Mouse (Mus musculus) hindbrain, embryonic 16.5 days (tissue): ENCODE measurements around the gene Armc3. TPM values are rescaled to one million over a fixed set of nuclear protein-coding genes. Genes with fewer than 3 reads are reported as not detected.

ENCODE experiments used
- ATAC-seq: fragments of 200-750 bp; cut with Nextera tagmentation; 2 replicates; pipeline ENCODE4 v1.8.0; 2017; ENCODE audit warnings: moderate TSS enrichment, moderate library complexity
- H3K27ac ChIP-seq: fragments of 300-500 bp; sonication (generic); 2 replicates; pipeline ENCODE4 v1.5.1; 2014; ENCODE audit warnings: low read depth, mild to moderate bottlenecking, control low read depth, low read length, moderate library complexity
- H3K27me3 ChIP-seq: fragments of 300-500 bp; sonication (generic); replicated peaks from 2 replicates; pipeline ENCODE4 v1.6.1; 2014; ENCODE audit warnings: low read length; ENCODE audit not compliant: control insufficient read depth, insufficient read depth
- H3K36me3 ChIP-seq: fragments of 300-500 bp; sonication (generic); 2 replicates; pipeline ENCODE4 v1.6.1; 2014; ENCODE audit warnings: mild to moderate bottlenecking, low read length, moderate library complexity, mixed read lengths; ENCODE audit not compliant: control insufficient read depth, insufficient read depth
- H3K4me1 ChIP-seq: fragments of 300-500 bp; sonication (generic); 2 replicates; pipeline ENCODE4 v1.6.1; 2014; ENCODE audit warnings: low read depth, low read length; ENCODE audit not compliant: control insufficient read depth, insufficient read depth
- H3K4me2 ChIP-seq: fragments of 300-500 bp; sonication (generic); 2 replicates; pipeline ENCODE4 v1.6.1; 2014; ENCODE audit warnings: mild to moderate bottlenecking, low read length, control low read depth, moderate library complexity
- H3K4me3 ChIP-seq: fragments of 300-500 bp; sonication (generic); 2 replicates; pipeline ENCODE4 v1.5.1; 2014; ENCODE audit warnings: mild to moderate bottlenecking, low read length, control low read depth, moderate library complexity
- H3K9ac ChIP-seq: fragments of 300-500 bp; sonication (generic); 2 replicates; pipeline ENCODE4 v1.6.1; 2014; ENCODE audit warnings: low read depth, mild to moderate bottlenecking, control low read depth, low read length, moderate library complexity
- H3K9me3 ChIP-seq: fragments of 300-500 bp; sonication (generic); 2 replicates; pipeline ENCODE4 v1.6.1; 2014; ENCODE audit warnings: mild to moderate bottlenecking, low read length, moderate library complexity; ENCODE audit not compliant: control insufficient read depth
- WGBS: fragments of 180-500 bp; shearing (Covaris S2); extraction: QIAGEN DNeasy Blood & Tissue Kit; methylation state at CpG from one replicate; pipeline ENCODE4 v1.1.7; 2014; 5-methylcytosine and 5-hydroxymethylcytosine counted together
- polyA plus RNA-seq: library from polyadenylated mRNA; unstranded; fragments of >200 nt; fragmentation: Nextera tagmentation; extraction: Ambion mirVana; gene quantifications from 2 replicates; pipeline ENCODE4 v1.2.1, GENCODE M21; 2015

The Armc3 gene
- polyA plus RNA-seq, 1 experiment from 2014 or later = 1.6 TPM

DNA sequence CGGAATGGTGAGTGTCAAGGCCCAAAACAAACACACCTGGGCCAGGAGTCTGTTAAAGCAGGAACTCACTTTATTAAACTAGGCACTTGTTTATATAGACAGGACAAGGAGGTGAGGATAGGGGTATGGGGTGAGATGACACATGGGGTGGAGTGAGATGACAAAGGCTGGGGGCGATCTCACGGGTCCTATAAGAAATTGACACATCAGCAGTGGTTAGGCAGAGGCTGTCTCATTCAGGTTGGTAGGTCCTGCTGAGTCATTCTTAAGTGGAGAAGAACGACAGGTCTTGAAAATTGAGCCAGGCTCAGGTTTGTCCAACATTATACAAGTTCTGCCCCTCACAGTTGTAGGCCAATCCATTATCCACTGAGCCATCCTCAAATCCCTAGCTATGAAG, 128.7 kb downstream of the Armc3 start:
- Histone ChIP-seq H3K9ac (no peak overlapping the region), H3K27ac (no peak overlapping the region), H3K9me3 (no peaks in the 10 kb centered on the region), H3K4me3 (no peak overlapping the region), H3K4me1 (no peaks in the 10 kb centered on the region), H3K27me3 (no peaks in the 10 kb centered on the region), H3K4me2 (no peak overlapping the region), H3K36me3 (no peaks in the 10 kb centered on the region)
- 72% methylated on average over 4 of the region's 4 CpGs for WGBS
- ATAC-seq = no peak

DNA sequence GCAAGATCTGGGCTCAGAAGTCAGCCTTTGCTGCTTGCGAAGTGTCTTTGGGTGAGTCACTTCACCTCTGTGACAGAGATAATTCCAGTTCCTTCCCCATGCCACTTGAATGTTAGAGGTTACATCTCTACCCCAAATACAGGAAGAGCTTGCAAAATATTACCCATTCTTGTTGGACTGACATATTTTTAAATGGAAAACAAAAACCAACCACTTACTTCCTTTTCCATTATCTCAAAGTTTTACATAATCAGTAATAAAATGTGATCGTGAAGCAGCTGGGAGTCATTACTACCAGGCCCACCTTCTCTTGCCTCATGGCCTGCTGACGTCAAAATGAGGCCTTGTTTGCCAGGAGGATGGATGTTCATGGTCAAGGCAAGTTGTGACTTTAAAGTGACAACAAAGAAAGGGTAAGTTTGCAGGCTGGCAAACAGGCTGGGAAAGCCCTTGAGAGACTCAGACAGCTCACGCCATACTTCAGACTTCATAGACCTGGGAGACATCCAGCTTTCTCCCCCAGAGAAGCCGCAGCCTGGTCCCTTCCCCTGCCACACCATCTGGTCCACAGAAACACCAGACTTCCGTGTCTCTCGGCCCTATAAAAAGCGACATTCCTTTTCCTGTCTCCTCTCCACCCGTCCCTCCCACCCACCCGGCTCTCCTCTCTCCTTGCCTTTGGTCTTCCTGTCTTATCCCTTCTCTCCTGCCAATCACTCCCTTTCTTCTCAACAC, 145.0 kb downstream of the Armc3 start:
- WGBS = 44% methylated on average over 10 of the region's 10 CpGs
- no peaks in the 10 kb centered on the region for H3K9me3 ChIP-seq
- no peak overlapping the region for H3K9ac ChIP-seq
- no peaks in the 10 kb centered on the region; the same call in 1 of the 2 replicates for H3K4me1 ChIP-seq
- peak overlapping the region; percentile 13 for H3K4me3 ChIP-seq
- ATAC-seq = no peak; the same call in none of the 2 replicates
- no peaks in the 10 kb centered on the region for H3K27me3 ChIP-seq
- peak overlapping the region; percentile 48 for H3K4me2 ChIP-seq
- H3K36me3 ChIP-seq = no peaks in the 10 kb centered on the region
- H3K27ac ChIP-seq = no peak overlapping the region; the same call in 1 of the 2 replicates

DNA sequence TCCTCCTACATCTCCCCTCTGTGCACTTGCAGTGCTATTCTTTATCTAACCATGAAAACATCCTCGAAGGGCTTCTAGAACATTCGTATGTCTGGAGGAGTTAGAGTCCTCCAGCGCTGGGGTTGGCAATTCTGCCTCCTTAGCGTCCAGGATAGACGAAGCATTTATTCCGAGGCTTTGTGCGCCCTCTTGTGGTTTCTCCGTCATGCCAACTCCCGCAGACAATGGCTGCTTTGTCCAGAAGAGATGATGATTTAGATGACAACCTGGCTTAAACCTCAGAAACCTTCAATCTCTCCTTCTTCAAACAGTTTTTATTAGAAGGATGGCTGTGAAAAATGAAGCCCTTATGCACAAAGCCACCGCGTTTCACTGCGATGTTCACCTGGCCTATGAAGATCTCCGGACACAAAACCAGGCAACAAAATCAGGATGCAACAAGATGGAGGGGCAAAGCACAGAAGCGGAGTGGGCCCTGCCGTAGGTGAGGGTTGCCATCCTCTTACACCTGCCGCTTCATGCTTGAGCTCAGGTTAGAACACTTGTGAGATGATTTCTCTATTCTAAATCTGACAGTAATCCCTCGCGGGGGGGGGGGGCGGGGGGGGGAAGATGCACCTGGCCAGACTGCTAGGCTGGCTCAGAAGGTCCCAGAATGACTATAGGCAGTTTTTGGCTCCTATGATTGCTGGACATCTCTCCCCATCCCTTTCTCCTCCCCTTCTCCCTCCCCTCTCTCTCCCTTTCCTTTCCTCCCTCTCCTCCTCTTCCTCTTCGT, 145.7 kb downstream of the Armc3 start:
- ATAC-seq = peak; percentile 95
- 25% methylated on average over 19 of the region's 20 CpGs for WGBS

DNA sequence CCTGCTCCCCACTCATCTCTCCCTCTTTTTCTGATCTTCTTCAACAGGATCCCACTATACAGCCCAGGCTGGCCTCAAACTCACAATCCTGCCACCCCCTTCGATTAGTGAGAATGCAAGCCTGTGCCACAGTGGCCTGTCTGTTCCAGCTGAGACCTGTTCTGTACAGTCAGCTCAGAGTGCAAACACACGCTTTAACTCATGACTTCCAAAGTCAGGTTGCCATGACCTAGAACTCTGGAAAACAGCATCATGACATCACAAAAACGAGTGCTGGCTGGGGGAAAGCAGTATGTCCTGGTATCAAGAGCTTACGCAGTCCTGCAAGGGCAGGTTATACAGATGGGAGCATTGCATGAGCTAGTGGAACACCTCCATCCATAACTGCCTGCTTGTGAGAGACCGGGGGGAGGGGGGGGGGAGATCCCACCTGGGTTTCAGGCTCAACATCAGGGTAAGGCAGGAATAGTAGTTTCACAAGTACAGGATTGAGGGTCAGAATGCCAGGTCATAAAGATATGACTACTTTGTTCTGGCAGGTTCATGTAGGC, 146.4 kb downstream of the Armc3 start:
- H3K27me3 ChIP-seq = no peaks in the 10 kb centered on the region
- no peaks in the 10 kb centered on the region for H3K9me3 ChIP-seq
- H3K9ac ChIP-seq = no peak overlapping the region
- H3K27ac ChIP-seq = no peak overlapping the region
- peak overlapping the region; percentile 48 for H3K4me2 ChIP-seq
- 83% methylated on average over 5 of the region's 5 CpGs for WGBS
- no peaks in the 10 kb centered on the region; the same call in 1 of the 2 replicates for H3K4me1 ChIP-seq
- peak; percentile 44; the same call in 1 of the 2 replicates for ATAC-seq
- H3K4me3 ChIP-seq = no peak overlapping the region
- H3K36me3 ChIP-seq = no peaks in the 10 kb centered on the region

More for the DNA sequence above, 145.7 kb downstream of the Armc3 start:
- Histone ChIP-seq H3K4me3 (peak overlapping the region; percentile 13), H3K36me3 (no peaks in the 10 kb centered on the region), H3K27me3 (no peaks in the 10 kb centered on the region), H3K4me1 (no peaks in the 10 kb centered on the region; the same call in 1 of the 2 replicates), H3K27ac (no peak overlapping the region; the same call in 1 of the 2 replicates), H3K4me2 (peak overlapping the region; percentile 48), H3K9me3 (no peaks in the 10 kb centered on the region), H3K9ac (peak overlapping the region; percentile 13; the same call in 1 of the 2 replicates)

DNA sequence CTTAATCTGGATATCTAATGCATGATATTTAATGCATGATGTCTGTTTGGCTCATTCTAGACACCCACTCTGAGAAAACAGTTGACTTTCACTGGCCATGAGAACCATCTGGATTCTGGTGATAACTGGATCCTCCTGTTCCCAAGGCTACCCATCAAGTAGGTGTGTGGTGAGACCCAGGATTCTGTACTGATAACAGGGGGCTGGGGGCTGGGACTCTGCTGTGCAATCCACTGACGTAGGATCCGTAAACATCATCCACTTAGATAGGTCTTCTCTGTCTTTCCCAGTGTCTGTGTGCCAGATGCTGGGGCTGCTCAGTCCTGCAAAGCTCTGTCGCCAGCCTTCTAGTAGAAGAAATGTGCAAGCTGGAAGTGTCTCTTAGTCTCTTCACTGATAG, 149.4 kb downstream of the Armc3 start:
- Histone ChIP-seq H3K4me3 (no peak overlapping the region), H3K4me1 (no peaks in the 10 kb centered on the region; the same call in 1 of the 2 replicates), H3K27ac (no peak overlapping the region), H3K9ac (no peak overlapping the region), H3K36me3 (no peaks in the 10 kb centered on the region), H3K4me2 (no peak overlapping the region), H3K9me3 (no peaks in the 10 kb centered on the region), H3K27me3 (no peaks in the 10 kb centered on the region)
- ATAC-seq = no peak
- WGBS = 86% methylated on average over 3 of the region's 3 CpGs

DNA sequence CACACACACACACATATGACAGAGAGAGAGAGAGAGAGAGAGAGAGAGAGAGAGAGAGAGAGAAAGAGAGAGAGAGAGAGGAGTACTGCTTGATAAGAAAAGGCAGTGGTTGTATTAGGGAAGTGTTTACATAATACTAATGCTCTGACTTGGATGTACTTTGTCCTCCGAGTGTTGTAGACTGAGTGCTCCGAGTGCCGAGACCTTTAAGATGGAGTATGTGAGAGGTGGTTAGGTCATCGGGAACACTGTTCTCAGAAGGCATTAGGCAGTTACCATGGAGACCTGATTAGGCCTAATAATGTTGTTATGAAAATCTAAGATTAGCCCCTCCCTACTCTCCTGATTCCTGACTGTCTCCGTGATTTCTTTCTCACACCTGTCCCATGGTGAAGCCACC, 151.1 kb downstream of the Armc3 start:
- Histone ChIP-seq H3K9me3 (no peaks in the 10 kb centered on the region), H3K4me3 (no peak overlapping the region), H3K4me1 (no peaks in the 10 kb centered on the region), H3K9ac (no peak overlapping the region), H3K27ac (no peak overlapping the region), H3K36me3 (no peaks in the 10 kb centered on the region), H3K27me3 (no peaks in the 10 kb centered on the region), H3K4me2 (no peak overlapping the region)
- 82% methylated on average over 5 of the region's 5 CpGs for WGBS
- ATAC-seq = no peak

DNA sequence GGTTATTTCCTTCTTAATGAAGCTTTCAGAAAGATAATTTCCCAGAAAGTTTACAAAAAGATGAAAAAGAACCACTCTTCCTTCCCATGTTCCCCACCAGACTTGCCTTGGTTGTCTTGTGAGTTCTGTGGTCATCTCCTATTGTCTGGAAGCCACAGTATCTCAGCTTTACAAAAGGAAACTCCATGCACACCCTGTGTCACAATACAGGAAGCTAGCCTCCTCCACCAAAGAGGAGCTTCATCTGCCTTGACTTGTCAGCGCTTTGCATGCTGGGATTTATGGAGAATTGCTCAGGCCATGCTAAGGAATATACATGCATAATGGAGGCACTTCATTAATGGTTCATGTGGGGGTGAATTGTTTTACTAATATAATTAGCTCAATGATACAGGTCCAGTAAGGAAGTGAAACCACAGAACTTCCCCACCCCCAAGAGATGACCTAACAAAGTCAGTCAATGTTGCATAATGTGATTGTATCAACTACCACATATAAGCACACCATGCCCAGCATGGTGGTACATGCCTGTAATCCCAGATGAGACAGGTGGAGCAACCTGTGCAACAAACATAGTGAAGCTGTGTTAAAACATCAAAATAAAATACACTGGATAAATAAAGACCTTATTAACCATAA, 152.6 kb downstream of the Armc3 start:
- H3K27me3 ChIP-seq = no peaks in the 10 kb centered on the region
- no peaks in the 10 kb centered on the region for H3K36me3 ChIP-seq
- H3K4me1 ChIP-seq = no peaks in the 10 kb centered on the region
- no peak for ATAC-seq
- WGBS = 97% methylated on average over 1 of the region's 1 CpGs
- H3K9me3 ChIP-seq = no peaks in the 10 kb centered on the region
- no peak overlapping the region for H3K9ac ChIP-seq
- H3K4me2 ChIP-seq = no peak overlapping the region
- no peak overlapping the region for H3K27ac ChIP-seq
- no peak overlapping the region for H3K4me3 ChIP-seq

DNA sequence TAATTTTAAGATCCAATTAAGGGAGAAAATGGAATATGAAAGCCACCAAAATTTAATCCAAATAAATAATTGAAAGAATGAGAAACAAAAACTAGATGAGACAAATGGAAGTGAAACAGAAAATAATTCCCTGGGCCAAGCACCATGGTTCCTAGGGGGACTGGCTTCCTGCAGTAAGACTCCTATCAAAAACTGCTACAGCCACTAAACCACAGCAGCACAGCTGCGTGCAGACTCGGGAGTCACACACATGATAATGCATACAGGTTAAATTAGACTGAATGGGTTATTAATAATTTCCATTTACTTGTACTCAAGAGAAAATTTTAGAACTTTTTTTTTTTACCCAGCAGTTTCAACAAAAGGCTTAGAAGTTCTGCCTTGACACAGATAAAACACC, 154.1 kb downstream of the Armc3 start:
- WGBS = 87% methylated on average over 2 of the region's 2 CpGs
- no peaks in the 10 kb centered on the region for H3K4me1 ChIP-seq
- no peaks in the 10 kb centered on the region for H3K36me3 ChIP-seq
- no peak overlapping the region for H3K4me3 ChIP-seq
- no peaks in the 10 kb centered on the region for H3K9me3 ChIP-seq
- H3K4me2 ChIP-seq = no peak overlapping the region
- H3K27me3 ChIP-seq = no peaks in the 10 kb centered on the region
- no peak overlapping the region for H3K9ac ChIP-seq
- H3K27ac ChIP-seq = no peak overlapping the region
- no peak for ATAC-seq
